Mouse (Mus musculus) gastrocnemius, adult 8-10 months (tissue): ENCODE measurements around the gene Acmsd. TPM values are rescaled to one million over a fixed set of nuclear protein-coding genes. Genes with fewer than 3 reads are reported as not detected.
A peak's percentile ranks its signal among the peaks of the same experiment; 100 is the strongest.
"Not testable (repeated sequence)": the region's sequence is repeated elsewhere in the genome, so short reads cannot be mapped to it uniquely, and the experiment has no call there.

ENCODE experiments used
- DNase-seq, 2 experiments: peaks; one replicate each; pipeline ENCODE4 v3.0.0; 2022; ENCODE audit warnings: low spot score in 2 of 2
- total RNA-seq, 4 experiments: library from RNA; stranded (reverse); gene quantifications; 2 replicates each; pipeline ENCODE4 v1.2.4; 2022

Acmsd gene
- total RNA-seq = not detected

DNA sequence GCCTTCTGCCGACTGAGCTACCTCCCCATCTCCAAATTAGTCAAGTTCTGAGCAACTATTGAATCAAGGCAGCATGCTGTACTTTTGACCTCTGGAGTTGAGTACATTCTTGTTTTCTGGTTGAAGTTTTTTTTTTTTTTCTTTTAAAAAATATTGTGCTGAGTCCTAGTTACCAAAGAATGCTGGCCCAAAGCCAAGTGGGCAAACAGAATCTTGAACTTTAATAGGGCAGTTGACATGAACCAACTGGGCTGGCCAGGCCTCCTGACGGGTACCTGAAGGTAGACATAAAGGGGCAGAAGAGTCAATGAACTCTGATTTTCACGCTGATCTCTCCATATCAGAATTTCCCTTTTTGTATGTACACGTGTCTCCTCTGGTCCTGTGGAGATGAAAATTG lies at the start of gene Acmsd:
TSS of gene Acmsd (plus strand) at position 318 of the 400 bp plus-strand sequence.
- no peak for DNase-seq

DNA sequence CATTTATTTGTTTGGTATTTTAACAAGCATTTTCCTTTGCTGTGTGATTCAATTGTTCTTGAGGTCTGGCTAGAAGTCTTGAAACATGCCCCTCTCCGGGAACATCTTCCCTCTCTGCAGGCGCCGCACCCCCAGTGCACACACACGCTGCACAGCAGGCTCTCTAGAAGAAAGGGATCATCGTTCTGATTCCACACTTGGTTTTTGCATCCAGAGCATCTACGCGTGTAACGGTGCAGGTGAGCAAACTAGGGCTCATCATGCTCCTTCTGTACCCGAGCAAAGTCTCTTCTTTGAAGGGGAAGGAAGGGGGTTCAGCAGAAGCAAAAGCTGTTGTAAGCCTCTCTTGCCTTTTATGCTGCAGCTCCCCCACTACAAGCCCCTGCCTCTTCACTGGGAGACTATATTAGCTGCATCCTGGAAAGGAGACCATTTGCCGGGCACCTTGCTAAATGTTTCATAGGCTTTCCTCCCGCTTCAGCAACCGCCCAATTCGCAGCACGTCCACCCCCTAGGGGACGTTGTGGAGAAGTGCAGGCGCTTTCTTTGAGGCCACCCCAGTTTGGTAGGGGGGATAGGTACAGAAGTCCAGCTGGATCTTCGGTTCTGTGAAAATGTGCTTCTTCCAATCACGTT lies 49.6 kb upstream of the Acmsd start, which contains the start of gene Tmem163:
TSS of gene Tmem163 (minus strand) at position 51 of the 636 bp plus-strand sequence.
- no peak for DNase-seq

GRCm38 (mm10) chr1:127696533-127696932 lies 32.7 kb upstream of the Acmsd start:
- DNase-seq = no peak

GRCm38 (mm10) chr1:127702187-127702586 lies 27.0 kb upstream of the Acmsd start:
- no peak for DNase-seq

GRCm38 (mm10) chr1:127706269-127706668 lies 22.9 kb upstream of the Acmsd start:
- no peak for DNase-seq

- DNase-seq = no peak
These were observed 12.8 kb upstream of the Acmsd start for GRCm38 (mm10) chr1:127716441-127716840.

- no peak for DNase-seq
These were observed 10.9 kb upstream of the Acmsd start for GRCm38 (mm10) chr1:127718290-127718689.

DNA sequence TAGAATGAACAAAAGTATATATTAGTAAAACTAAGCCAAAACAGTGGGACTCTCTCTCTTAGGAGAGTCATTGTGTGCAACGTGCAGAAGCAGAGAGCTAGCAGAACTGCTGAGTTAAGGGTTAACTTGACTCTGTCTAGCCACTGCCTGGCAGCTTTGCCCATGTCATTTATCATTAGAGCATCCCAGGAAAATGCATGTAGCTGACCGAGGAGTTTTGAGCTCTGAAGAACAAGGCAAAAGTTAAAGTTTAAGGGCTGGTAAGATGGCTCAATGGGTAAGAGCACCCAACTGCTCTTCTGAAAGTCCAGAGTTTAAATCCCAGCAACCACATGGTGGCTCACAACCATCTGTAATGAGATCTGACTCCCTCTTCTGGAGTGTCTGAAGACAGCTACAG lies 5.6 kb upstream of the Acmsd start:
- no peak for DNase-seq

DNA sequence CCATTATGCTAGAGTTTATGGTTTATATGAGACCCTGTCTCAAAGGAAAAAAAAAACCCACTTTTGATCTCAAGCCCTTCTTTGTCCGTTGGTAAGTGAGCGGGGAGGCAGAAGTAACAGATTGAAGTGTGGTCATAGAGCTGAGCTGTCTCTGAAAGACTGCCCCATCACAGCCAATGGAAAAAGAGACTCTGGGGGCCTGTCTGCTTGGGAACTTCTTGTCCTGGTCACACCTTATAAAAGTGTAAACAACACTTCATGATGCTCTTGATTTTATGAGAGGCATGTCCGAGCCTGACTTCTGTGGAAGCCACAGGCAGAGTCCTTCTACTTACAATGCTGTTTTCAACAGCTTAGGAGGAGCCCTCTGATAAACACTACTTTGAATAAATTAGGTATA lies 1.9 kb downstream of the Acmsd start:
- no peak for DNase-seq

DNA sequence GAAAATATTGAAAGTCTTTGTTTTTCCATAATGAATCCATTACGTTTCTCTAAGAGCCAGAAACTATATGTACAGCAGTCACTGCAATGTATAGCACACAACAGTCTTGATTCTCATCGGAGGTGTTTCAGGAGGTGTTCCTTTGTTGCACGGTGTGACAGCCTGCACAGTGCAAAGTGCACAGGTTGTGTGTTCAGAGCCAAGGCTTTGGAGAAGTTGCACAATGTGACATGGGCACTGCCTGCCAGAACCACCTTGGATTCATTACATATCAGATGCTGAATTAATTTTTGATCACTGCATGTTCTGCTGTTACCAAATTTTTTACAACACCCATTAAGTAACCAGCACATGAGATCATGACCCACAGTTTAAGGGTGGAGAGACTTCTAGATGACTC lies 3.2 kb downstream of the Acmsd start:
- no peak for DNase-seq

DNA sequence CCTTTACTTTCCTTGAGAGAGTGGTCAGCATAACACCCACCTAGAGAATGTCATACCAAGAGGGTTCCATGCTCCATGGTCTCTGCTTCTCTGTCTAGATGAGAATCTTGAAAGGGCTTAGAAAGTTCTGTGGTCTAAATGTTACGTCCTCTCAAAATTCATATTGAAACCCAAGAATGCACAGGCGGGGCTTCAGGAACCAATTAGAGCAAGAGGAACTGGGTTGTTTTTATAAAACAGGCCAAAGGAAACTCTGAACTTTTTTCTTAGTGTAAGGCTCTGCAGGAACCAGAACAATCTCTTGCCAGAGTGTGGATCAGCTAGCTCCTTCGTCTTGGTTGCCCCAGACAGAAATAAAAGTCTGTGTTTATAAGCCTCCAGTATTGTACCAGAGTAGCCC lies 3.6 kb downstream of the Acmsd start:
- DNase-seq = no peak

DNA sequence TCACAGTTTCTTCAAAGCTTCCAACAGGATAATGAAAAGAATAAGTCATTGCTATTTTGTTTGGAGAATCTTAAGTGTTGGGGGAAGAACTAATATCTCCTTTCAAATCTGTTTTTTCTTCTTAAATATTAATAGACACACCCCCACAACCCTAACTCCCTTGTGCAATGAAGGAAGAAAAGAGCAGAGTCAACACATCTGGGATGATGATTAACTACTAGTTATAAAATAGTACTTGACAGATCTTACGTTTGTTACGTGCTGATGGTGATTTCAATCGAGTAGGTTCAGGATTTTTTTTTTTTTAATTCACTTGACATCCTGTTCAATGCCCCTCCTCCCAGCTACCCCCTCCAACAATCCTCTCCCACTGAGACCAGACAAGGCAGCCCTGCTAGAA lies 6.1 kb downstream of the Acmsd start:
- DNase-seq = no peak

DNA sequence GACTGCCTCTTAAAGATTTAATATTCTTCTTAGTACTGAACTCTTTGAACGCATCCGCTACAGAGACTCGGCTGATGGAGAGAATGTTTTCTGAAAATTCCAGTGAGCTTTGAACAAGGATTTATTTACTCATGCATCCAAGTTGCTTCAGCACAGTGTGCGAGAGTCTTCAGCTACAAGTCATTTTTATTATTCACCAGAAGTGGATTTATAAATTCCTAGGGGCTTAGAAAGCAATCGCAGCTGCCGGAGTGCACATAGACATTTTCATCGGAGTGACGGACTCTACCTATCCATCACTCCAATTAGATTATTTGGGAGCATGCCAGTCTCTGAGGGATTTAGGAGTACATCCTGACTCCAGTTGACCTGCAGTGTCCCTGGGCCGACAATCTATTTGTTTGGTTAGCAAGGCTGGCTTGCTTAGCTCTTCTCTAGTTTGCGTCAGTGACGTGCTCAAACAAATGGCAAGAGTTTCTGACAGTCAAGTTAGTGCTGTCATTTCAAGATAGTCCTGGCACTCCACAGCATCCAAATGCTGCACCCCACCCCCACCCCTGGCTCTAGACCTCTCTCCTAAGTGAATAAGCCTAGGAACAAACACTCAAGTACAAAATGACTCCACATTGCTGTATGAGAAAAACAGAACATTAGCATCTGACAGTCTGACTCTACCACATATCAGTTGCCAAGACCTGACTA lies 21.3 kb downstream of the Acmsd start:
- DNase-seq = no peak

- no peak for DNase-seq
These were observed 26.6 kb downstream of the Acmsd start for GRCm38 (mm10) chr1:127755806-127756205.

DNA sequence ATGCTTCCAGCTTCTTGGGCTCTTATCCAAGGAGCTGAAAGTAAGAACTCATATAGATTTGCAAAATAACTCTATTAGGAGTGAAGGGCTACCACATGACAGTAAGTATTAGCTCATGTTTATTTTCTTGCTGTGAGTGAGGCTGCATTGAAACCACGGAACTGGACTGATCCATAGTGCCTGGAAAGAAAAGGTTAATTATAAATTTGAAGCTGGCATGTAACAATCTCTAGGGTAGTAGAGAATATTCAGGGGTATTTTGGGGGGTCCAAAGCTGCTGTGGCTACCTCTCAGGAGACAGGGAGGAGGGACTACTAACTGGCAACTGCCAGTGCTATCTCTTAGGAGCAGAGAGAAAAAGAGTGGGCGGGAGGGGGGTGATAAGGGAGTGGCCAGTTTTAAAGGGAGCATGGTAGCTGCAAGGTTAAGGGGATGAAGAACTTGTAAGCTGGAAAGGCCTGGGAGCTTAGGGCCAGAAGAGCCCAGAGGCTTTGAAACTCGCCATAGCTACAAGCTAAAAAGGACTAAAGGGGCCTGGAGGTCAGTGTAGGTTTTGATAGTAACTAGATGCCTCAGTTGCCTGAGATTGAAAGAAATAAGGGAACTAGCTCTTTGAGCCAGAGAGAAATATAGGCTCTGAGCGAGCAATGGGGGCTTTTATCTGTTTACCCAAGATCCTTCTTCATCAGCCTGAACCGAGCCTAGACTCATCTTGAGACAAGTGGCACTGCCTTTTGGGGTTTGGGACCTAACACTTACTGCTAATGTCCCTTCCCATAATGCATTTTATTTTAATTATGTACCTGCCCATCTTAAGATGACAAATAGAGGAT lies 27.3 kb downstream of the Acmsd start:
- no peak for DNase-seq

- not testable (repeated sequence) for DNase-seq
These were observed 27.9 kb downstream of the Acmsd start for GRCm38 (mm10) chr1:127757164-127757545.

- no peak for DNase-seq
These were observed 36.3 kb downstream of the Acmsd start for GRCm38 (mm10) chr1:127765468-127765867.

- no peak for DNase-seq
These were observed 37.5 kb downstream of the Acmsd start for GRCm38 (mm10) chr1:127766741-127767140.

DNA sequence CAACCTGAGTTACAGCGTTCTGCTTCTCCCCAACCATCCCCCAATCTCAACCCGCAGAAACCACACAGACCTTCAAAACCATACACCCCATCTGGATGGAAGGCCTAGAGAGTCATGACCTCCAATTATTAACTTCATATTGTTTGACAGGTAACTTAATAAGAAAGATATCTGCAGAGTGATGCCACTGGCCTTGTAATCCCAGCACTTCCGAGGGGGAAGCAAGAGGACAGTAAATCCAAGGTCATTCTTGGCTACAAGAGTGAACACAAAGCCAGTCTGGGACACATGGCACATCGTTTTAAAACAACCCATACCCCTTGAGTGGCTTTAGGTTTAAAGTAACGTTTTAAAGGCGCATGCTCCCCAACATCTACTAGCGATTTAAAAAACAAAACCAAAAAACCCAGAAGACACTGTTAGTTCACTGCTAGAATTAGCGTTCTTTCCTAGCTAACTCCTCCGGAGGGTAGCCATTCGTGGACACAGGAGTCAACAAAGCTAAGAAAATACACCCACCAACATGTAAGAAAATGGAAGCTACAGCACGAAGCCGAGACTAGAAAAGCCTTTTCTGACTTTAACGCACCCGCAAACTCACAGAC lies 44.1 kb downstream of the Acmsd start:
- DNase-seq = no peak

- DNase-seq = peak; percentile 98 to 99
These were observed 44.7 kb downstream of the Acmsd start, which contains the start of gene Ccnt2 for GRCm38 (mm10) chr1:127773803-127774500. Gene Ccnt2, plus strand, starts transcription at chr1:127774164.

- DNase-seq = peak; percentile 61 to 70
These were observed 45.3 kb downstream of the Acmsd start for GRCm38 (mm10) chr1:127774501-127774880.
